Mouse (Mus musculus) limb, embryonic 15.5 days (tissue): ENCODE results near the gene 2410141K09Rik. TPM values are rescaled to one million over a fixed set of nuclear protein-coding genes. Genes with fewer than 3 reads are reported as not detected.
"Not testable (repeated sequence)": the region's sequence is repeated elsewhere in the genome, so short reads cannot be mapped to it uniquely, and the experiment has no call there.

Experiments
- ATAC-seq: fragments of 200-750 bp; cut with Nextera tagmentation; 2 replicates; pipeline ENCODE4 v1.8.0; 2017; ENCODE audit warnings: low read depth, moderate TSS enrichment; ENCODE audit not compliant: insufficient number of reproducible peaks, low FRiP score, low TSS enrichment
- H3K27ac ChIP-seq: fragments of 300-500 bp; sonication (generic); 2 replicates; pipeline ENCODE4 v1.5.1; 2015; ENCODE audit warnings: moderate library complexity, mild to moderate bottlenecking, inconsistent platforms
- H3K27me3 ChIP-seq: fragments of 300-500 bp; sonication (generic); 2 replicates; pipeline ENCODE4 v1.6.1; 2015; ENCODE audit warnings: inconsistent platforms
- H3K36me3 ChIP-seq: fragments of 300-500 bp; sonication (generic); 2 replicates; pipeline ENCODE4 v1.6.1; 2015; ENCODE audit warnings: inconsistent platforms
- H3K4me1 ChIP-seq: fragments of 300-500 bp; sonication (generic); 2 replicates; pipeline ENCODE4 v1.6.1; 2015; ENCODE audit warnings: inconsistent platforms
- H3K4me2 ChIP-seq: fragments of 300-500 bp; sonication (generic); 2 replicates; pipeline ENCODE4 v1.6.1; 2015; ENCODE audit warnings: mild to moderate bottlenecking, inconsistent platforms
- H3K4me3 ChIP-seq: fragments of 300-500 bp; sonication (generic); 2 replicates; pipeline ENCODE4 v1.5.1; 2015; ENCODE audit warnings: mild to moderate bottlenecking, inconsistent platforms
- H3K9ac ChIP-seq: fragments of 300-500 bp; sonication (generic); 2 replicates; pipeline ENCODE4 v1.6.1; 2015; ENCODE audit warnings: inconsistent platforms
- H3K9me3 ChIP-seq: fragments of 300-500 bp; sonication (generic); 2 replicates; pipeline ENCODE4 v1.6.1; 2016; ENCODE audit warnings: inconsistent platforms
- WGBS: fragments of 180-500 bp; shearing (Covaris S2); methylation state at CpG from one replicate; pipeline ENCODE4 v1.1.7; 2015; 5-methylcytosine and 5-hydroxymethylcytosine counted together
- polyA plus RNA-seq: library from polyadenylated mRNA; unstranded; fragments of >200 nt; fragmentation: Nextera tagmentation; extraction: Ambion mirVana; gene quantifications from 2 replicates; pipeline ENCODE4 v1.2.1, GENCODE M21; 2015

Gene 2410141K09Rik
- not detected in 2 replicates for polyA plus RNA-seq

DNA sequence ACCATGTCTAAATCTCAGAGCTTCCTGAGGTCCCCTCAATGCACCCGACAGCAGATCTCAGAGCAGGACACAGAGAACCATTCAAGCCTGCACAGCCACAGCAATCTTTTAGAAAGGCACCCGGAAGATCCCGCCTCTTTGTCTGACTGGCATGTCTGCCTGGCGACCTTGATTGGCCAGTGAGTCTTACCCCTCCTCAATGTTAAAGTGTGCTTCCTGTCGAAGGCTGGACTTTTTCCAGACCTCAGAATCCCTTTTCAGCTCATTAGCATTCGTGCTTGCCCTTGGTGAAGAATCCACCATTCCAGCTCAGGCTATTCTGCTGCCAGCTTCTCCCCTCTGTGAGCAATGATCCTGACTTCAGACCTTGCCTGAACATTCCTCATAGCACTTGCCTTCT is at the start of gene 2410141K09Rik:
Gene 2410141K09Rik (minus strand): TSS at position 101 of the 400 bp plus-strand sequence.
- WGBS, result no CpG with 5 or more reads among the region's 6 CpGs

DNA sequence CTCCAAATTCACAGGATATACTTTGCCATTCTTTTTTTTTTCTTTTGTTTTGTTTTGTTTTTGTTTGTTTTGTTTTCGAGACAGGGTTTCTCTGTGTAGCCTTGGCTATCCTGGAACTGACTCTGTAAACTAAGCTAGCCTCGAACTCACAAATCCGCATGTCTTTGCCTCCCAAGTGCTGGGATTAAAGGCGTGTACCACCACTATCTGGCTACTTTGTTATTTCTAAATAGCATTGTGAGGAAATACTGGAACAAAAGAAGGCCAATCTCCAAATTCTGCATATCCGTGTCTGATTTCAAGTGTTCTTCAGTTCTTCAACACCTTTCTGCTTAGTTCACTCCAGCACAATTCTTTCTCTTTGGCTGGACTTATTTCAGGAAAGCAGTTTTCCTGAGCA is 14.1 kb downstream of the 2410141K09Rik start:
- H3K9ac ChIP-seq, H3K4me3 ChIP-seq, H3K36me3 ChIP-seq, H3K9me3 ChIP-seq, H3K4me2 ChIP-seq, H3K27ac ChIP-seq, ATAC-seq, H3K4me1 ChIP-seq, H3K27me3 ChIP-seq: not testable (repeated sequence)
- no CpG with 5 or more reads among the region's 5 CpGs for WGBS

More for the DNA sequence above, at the start of gene 2410141K09Rik:
- H3K27ac ChIP-seq, H3K27me3 ChIP-seq, ATAC-seq, H3K9me3 ChIP-seq, H3K36me3 ChIP-seq, H3K4me1 ChIP-seq, H3K9ac ChIP-seq, H3K4me3 ChIP-seq, H3K4me2 ChIP-seq: not testable (repeated sequence)

DNA sequence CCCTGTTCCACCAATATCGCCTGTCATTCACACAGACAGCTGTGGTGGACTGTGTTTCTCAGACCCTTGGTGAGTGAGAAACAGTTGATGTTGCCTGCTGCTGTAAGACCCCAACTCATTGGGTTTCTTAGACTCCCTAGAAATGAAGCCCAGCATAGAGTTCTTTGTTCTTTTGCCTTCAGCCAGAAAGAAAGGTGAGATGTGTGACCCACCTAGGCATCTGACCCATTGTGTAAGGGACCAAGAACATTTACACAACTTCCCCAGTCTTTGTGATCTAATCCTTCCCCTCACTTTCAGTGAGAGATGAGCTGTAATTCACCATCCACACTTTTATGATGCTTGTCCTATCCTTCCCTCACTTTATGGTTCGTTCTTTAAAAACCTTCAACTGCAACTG is 26.0 kb downstream of the 2410141K09Rik start:
- H3K9me3 ChIP-seq, H3K4me1 ChIP-seq, ATAC-seq, H3K36me3 ChIP-seq, H3K4me3 ChIP-seq, H3K27me3 ChIP-seq, H3K4me2 ChIP-seq, H3K27ac ChIP-seq, H3K9ac ChIP-seq: not testable (repeated sequence)
- no CpG with 5 or more reads among the region's 2 CpGs for WGBS

Other genes starting within 250 kb of the 2410141K09Rik start
- gene Gm10772, start 213.5 kb downstream of the 2410141K09Rik start, polyA plus RNA-seq, result not detected in 2 replicates